Mouse (Mus musculus): ENCODE measurements around the gene Nifk.
A peak's percentile ranks its signal among the peaks of the same experiment; 100 is the strongest.

Nifk gene

GRCm38 (mm10) chr1:118321661-118322201 lies at the start of gene Nifk:
Gene Nifk, plus strand, starts transcription at chr1:118321839.
- peak; percentile 95 for DNase-seq

- DNase-seq: no peak
These were observed 46.5 kb upstream of the Nifk start for GRCm38 (mm10) chr1:118275139-118275538.

- no peak for DNase-seq
These were observed 29.3 kb upstream of the Nifk start for GRCm38 (mm10) chr1:118292291-118292690.

- DNase-seq: no peak
These were observed 27.4 kb upstream of the Nifk start for GRCm38 (mm10) chr1:118294192-118294591.

GRCm38 (mm10) chr1:118294826-118295225 lies 26.8 kb upstream of the Nifk start:
- DNase-seq: peak; percentile 41

- no peak for DNase-seq
These were observed 25.0 kb upstream of the Nifk start for GRCm38 (mm10) chr1:118296673-118297072.

- DNase-seq: no peak
These were observed 23.9 kb upstream of the Nifk start for GRCm38 (mm10) chr1:118297719-118298118.

- peak; percentile 86 for DNase-seq
These were observed 10.6 kb upstream of the Nifk start for GRCm38 (mm10) chr1:118310780-118311621.

GRCm38 (mm10) chr1:118311622-118312326 lies 9.9 kb upstream of the Nifk start, which contains the start of gene Tsn:
Gene Tsn, minus strand, starts transcription at chr1:118311739.
- DNase-seq: no peak

- DNase-seq: no peak
These were observed 943 bp upstream of the Nifk start for GRCm38 (mm10) chr1:118320696-118321095.

GRCm38 (mm10) chr1:118334749-118335713 lies 13.4 kb downstream of the Nifk start:
- no peak for DNase-seq

- no peak for DNase-seq
These were observed 14.2 kb downstream of the Nifk start for GRCm38 (mm10) chr1:118335847-118336246.

- DNase-seq: no peak
These were observed 16.3 kb downstream of the Nifk start for GRCm38 (mm10) chr1:118337921-118338320.

GRCm38 (mm10) chr1:118343649-118344435 lies 22.2 kb downstream of the Nifk start:
- no peak for DNase-seq

GRCm38 (mm10) chr1:118349922-118350321 lies 28.3 kb downstream of the Nifk start:
- no peak for DNase-seq

- peak; percentile 16 for DNase-seq
These were observed 37.6 kb downstream of the Nifk start for GRCm38 (mm10) chr1:118359071-118359761.

- DNase-seq: no peak
These were observed 46.3 kb downstream of the Nifk start for GRCm38 (mm10) chr1:118367970-118368369.

- no peak for DNase-seq
These were observed 47.3 kb downstream of the Nifk start for GRCm38 (mm10) chr1:118368721-118369461.

GRCm38 (mm10) chr1:118377784-118378183 lies 56.1 kb downstream of the Nifk start:
- DNase-seq: no peak

- no peak for DNase-seq
These were observed 58.6 kb downstream of the Nifk start for GRCm38 (mm10) chr1:118380105-118380786.
